Mouse (Mus musculus): ENCODE data around the gene Gipc1.

Gene Gipc1

DNA sequence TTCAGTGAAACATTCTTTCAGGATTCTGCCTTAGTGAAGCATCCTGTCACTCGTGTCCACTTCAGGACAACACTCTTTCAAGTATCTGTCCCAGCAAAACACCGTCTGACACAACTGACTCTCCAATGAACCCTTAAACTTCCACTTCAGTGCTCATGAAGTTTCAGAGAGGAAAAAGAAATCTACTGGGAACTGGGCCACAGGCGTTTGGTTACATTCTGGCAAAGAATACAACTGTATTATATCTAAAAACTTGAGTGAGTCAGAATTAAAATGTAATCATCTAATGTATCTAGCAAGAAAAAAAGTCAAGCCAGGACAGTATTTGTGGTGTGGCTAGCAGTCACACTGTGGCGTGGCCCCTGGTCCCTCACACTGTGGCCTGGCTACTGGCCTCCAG, 13.6 kb upstream of the Gipc1 start:
- in situ Hi-C loops (cut with MboI; ENCODE audit: low pct_unique_long_range_greater_than_20kb in 1 of 2, low sequenced_read_pairs in 2 of 2, unreplicated experiment in 1 of 2), result no loop called here

DNA sequence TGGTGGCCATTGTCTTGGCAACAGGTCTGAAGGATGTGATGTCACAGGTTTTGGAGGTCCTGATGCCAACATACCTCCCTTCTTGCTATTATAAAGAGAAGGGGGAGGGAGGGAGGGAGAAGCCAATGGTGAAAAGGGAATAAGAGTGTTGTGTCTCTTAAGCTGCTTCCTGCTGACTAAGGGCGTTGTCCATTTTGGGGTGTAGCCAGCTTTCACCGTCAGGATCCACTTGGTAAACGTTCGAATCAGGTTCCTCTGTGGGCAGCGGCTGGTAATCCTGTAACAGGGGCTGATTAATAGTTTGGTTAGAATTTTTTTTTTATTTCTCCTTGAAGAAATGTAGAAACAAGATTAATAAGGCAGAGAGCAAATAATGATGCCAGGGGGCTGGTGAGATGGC, 12.8 kb upstream of the Gipc1 start:
- in situ Hi-C loops (cut with MboI; ENCODE audit: low pct_unique_long_range_greater_than_20kb in 1 of 2, low sequenced_read_pairs in 2 of 2, unreplicated experiment in 1 of 2), result no loop called here

DNA sequence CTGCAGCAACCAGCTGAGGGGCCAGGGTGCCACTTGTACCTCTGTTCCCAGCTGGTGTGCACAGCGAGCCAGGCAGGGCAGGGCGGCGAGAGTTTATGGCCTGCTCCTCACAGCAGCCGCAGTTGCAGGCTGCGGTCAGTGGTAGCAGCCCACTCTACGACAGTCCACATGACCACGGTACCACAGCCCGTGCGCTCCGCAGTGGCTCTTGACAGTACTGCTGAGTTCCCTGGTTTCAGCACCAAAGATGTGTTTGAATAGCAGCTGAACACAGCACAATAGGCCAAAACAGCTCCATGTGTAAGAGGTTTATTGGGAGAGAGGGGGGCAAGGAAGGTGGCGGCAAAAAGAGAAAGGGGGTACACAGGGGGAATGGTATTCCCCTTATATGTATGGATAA, 5.0 kb upstream of the Gipc1 start:
- in situ Hi-C loops (cut with MboI; ENCODE audit: low pct_unique_long_range_greater_than_20kb in 1 of 2, low sequenced_read_pairs in 2 of 2, unreplicated experiment in 1 of 2), result no loop called here

DNA sequence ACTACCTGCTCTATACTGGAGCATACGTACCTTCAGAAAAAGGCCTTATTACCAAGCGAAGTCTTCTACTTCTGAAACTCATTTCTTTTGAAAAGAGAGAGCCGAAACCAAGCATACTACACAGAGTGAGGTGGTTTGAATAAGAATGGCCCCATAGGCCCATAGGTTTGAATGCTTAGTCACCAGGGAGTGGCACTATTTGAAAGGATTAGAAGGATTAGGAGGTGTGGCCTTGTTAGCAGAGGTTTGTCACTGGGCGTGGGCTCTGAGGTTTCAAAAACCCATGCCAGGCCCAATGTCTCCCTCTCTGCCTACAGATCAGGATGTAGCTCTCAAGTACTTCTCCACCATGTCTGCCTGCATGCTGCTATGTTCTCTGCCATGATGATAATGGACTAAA, 4.4 kb upstream of the Gipc1 start:
- in situ Hi-C loops (cut with MboI; ENCODE audit: low pct_unique_long_range_greater_than_20kb in 1 of 2, low sequenced_read_pairs in 2 of 2, unreplicated experiment in 1 of 2), result no loop called here

DNA sequence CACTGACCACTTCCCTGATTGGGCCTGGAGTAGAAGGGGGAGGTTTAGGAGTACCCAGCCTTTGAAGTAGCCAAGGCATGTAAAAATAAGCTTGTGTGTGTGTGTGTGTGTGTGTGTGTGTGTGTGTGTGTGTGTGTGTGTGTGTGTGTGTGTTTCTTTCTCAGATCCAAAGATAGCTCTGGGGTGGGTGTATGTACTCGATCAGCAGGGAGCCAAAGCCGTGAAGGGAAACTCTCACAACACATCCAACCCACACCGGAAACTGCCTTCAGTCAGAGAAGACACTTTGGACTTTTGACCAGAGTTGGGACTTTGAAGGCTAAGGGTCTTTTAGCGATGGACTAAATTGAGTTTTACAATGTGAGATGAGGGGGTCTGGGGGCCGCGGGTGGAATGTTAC, 2.8 kb upstream of the Gipc1 start:
- in situ Hi-C loops (cut with MboI; ENCODE audit: low pct_unique_long_range_greater_than_20kb in 1 of 2, low sequenced_read_pairs in 2 of 2, unreplicated experiment in 1 of 2), result no loop called here

DNA sequence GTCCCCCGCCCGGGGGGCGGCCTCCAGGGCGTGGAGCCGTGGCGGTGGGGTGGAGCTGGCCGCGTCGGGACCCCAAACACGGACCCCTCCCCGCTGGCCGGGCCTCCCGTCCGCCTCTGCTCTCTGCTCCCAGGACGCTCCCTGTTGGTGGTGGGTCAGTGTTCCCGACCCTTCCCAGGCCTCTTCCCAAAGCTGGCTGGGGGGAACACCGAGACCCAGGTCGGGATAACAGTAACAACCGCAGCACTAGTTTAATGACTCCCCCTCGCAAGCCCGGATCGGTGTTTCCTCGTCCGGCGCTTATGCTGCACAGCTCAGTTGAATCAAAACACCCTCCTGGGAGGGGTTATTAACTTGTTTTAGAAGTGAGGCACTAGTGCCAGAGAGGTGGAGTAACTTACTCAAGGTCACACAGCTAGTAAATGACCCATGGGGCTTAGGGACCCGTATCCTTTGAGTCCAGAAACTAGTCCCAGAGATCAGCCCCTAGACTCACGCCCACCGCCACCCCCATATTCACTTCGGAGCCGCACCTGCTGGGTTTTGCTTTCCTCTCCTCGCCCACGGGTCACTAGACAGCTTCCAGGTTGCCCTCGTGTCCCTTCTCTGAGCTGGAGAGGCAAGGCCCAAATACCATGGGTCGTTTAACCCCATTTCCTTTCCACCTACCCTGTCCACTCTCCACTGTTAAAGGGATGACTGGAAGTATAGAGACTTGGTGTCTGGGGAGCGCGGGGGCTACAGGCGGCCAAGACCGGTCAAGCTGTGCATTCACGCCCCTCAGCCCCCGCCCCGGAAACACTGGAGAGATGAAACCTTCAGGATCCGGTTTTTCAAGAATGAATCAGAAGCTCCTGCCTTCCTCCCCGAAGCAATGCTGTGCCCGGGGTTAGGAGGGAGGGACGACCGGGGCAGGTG, 526 bp downstream of the Gipc1 start:
- in situ Hi-C loops (cut with MboI; ENCODE audit: low pct_unique_long_range_greater_than_20kb in 1 of 2, low sequenced_read_pairs in 2 of 2, unreplicated experiment in 1 of 2), result no loop called here

DNA sequence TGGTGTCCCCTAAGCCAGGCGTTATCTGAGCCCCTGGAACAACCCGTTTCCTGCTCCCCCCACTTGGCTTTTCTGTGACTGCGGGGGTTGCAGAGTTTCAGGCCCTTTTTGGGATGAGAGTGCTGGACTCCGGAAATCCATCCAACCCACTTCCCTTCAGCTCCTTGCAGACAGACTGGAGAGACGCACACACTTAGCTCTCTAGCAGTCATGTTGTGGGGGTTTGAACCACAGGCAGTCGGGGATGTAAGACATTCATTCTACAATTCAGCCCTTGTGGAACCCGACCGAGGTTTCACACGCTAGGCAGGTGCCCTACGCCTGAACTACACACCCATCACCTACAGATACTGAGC, 1.2 kb downstream of the Gipc1 start:
- in situ Hi-C loops (cut with MboI; ENCODE audit: low pct_unique_long_range_greater_than_20kb in 1 of 2, low sequenced_read_pairs in 2 of 2, unreplicated experiment in 1 of 2), result no loop called here

DNA sequence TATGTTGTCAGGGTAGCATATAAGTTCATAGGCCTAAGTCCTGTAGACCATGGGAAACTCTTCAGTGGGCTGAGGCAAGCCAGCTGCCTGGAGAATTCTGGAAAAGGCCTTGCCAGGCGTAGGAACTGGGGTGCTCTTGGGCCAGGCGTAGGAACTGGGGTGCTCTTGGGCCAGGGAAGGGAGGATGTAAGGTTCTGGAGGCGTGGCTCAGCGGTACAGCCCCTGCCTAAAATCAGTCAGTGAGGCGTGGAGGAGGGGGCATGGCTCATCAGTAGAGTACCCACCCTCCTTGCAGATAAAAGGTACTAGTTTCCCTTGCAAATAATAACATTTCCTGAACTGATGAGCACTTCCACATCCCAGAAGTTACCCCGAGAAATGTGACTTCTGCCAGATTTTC, 2.2 kb downstream of the Gipc1 start:
- in situ Hi-C loops (cut with MboI; ENCODE audit: low pct_unique_long_range_greater_than_20kb in 1 of 2, low sequenced_read_pairs in 2 of 2, unreplicated experiment in 1 of 2), result no loop called here

DNA sequence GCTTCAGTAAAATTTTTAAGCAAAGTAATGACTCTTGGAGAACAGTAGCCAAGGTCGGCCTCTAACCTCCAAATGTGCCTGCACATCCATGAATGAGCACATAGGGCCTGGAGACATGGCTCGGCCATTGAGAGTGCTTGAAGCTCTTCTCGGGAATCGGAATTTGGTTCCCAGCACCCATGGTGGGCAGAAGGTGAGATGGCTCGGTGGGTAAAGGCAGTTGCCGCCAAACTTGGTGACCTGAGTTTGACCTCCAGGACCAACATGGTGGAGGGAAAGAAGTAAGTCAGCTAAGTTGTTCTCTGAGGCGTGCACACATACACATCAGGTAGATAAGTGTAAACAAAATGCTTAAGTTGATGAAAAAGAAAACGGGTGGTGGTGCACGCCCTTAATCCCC, 3.6 kb downstream of the Gipc1 start:
- in situ Hi-C loops (cut with MboI; ENCODE audit: low pct_unique_long_range_greater_than_20kb in 1 of 2, low sequenced_read_pairs in 2 of 2, unreplicated experiment in 1 of 2), result no loop called here

DNA sequence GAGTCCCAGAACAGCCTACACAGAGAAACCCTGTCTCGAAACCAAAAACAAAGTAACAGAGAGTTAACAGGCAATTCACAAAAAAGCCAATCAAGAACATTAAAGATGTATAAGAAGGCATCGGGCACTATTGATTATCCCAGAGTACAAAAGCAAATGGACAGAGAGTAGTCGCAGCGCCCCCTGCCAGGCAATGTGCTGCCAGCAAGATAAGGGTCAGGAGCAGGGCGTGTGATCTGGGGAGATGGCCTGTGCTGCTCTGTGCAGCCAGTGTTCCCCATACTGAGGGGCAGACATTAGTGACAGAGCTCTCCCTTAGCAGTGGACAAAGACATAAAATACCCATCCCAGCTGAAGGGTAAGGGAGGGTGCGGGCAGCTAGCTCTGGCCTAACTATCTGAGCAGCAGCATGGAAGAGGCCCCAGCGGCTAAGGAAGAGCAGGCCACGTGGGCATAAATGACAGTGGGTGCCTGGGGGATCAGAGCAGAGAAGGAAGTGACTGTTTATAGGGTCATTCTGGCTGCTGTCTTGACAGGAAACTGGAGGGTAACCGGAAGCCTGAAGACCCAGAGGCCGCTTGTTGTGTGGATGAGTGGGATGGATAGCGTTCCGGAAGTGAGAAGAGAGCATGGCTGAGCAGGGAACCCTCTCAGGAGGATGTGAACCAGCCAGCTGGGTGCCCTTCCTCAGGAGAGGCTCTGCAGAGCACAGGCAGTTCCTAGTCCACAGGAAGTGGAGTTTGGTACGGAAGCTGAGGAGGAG, 4.2 kb downstream of the Gipc1 start:
- in situ Hi-C loops (cut with MboI; ENCODE audit: low pct_unique_long_range_greater_than_20kb in 1 of 2, low sequenced_read_pairs in 2 of 2, unreplicated experiment in 1 of 2), result no loop called here

DNA sequence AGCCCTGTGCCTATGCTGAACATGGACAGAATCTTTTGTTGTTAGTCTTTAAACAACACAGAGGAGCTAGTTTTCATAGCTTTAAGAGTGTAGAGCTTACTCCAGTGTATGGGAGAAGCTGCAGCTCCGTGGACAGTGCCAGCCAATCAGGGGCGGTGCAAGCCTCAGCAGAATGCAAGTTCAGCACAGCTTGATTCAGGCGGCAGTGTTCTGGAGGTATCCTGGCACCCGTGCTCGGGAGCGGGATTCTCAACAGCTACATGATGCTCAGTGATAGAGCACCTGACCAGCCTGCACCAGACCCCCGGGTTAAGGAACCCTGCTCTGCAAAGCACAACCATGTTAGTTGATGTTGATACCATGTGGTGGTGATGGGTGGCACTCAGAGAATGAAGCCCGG, 8.1 kb downstream of the Gipc1 start:
- in situ Hi-C loops (cut with MboI; ENCODE audit: low pct_unique_long_range_greater_than_20kb in 1 of 2, low sequenced_read_pairs in 2 of 2, unreplicated experiment in 1 of 2), result no loop called here

DNA sequence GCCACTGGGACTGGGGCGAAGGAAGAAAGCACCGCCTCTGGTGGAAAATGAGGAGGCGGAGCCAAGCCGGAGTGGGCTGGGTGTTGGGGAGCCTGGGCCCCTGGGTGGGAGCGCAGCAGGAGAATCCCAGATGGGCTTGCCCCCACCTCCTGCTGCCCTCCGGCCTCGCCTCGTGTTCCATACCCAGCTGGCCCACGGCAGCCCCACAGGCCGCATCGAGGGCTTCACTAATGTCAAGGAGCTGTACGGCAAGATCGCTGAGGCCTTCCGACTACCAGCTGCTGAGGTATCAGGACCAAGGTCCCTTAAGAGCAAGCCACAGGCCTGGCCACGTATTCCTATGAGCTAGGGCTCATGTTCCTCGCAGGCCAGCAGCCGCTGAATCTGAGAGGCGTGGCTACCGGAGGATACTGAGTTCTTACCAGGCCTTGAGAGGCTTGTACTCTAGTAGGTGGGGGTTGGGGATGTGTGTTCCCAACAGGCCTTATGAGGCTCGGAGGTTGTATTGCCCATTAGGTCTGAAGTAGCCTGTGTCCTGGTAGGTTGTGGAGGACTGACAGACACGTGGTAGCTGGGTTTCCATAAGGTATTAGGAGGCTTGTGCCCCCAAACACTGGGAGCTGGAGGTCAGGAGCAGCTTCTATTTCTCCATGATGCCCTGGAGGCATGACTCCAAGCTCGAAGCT, 8.7 kb downstream of the Gipc1 start:
- in situ Hi-C loops (cut with MboI; ENCODE audit: low pct_unique_long_range_greater_than_20kb in 1 of 2, low sequenced_read_pairs in 2 of 2, unreplicated experiment in 1 of 2), result no loop called here

DNA sequence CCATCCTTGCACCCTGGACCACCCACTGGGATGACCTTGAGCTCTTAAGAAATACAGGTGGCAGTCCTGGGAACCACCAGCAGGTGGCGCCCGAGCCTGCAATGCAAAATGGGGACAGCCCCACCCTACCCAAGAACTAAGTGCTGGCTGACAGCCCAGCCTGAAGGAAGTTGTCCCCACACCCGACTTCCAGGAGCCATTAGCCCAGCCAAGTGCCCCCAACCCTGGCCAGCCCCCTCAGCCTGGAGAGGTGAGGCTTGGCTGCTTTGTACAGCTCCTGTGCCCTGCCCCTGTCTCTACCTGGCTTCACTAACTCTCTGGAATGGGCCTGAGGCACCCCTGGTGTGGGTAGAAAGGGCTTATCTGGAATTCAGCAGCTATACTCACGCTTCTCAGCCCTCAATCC, 9.9 kb downstream of the Gipc1 start:
- in situ Hi-C loops (cut with MboI; ENCODE audit: low pct_unique_long_range_greater_than_20kb in 1 of 2, low sequenced_read_pairs in 2 of 2, unreplicated experiment in 1 of 2), result no loop called here

DNA sequence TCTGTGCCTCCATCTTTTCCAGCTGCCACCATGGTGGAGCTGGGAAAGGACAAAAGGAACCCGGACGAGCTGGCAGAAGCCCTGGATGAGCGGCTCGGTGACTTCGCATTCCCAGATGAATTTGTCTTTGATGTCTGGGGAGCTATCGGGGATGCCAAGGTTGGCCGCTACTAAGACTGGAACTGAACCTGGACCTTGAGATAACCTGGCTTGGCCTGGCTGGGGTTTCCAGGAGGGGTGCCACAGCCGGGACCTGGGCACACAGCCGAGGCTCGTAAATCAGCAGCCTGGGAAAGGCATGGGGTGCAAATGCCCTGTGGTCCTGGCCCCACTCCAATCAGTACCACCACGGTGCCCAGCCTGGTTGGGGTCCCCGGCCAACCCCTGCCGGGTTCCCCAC, 11.6 kb downstream of the Gipc1 start:
- in situ Hi-C loops (cut with MboI; ENCODE audit: low pct_unique_long_range_greater_than_20kb in 1 of 2, low sequenced_read_pairs in 2 of 2, unreplicated experiment in 1 of 2), result no loop called here

DNA sequence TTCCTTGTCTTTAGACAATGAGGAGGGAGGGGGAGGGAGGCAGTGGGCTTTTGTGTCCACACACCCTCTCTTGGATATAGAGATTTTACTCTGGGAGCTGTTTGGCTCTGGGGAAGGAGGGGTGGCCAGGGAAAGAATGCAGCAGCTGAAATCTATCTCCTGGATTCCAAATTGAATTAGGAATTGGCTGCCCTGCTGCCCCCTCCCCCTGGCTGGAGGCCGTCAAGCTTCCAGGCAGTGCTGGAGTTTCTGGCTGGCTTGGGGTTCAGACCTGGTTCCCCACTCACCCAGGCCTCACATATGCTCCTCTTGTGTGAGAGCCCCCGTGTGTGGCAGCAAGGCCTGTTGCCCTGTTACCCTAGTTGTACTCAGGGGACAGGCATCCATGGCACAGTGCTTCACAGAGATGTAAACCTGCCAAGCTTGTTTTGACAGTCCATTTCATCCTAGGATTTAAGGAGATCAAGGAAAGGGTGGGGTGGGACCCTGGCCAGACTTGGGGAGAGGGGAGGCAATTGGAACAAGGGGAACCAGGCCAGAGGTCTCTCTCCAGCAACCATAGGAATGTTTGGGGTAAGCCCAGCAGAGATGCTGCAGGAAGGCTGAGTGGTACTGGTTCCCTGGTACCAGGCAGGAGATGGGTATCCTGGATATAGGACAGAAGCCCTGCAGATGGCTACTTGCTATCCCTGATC, 12.6 kb downstream of the Gipc1 start:
- in situ Hi-C loops (cut with MboI; ENCODE audit: low pct_unique_long_range_greater_than_20kb in 1 of 2, low sequenced_read_pairs in 2 of 2, unreplicated experiment in 1 of 2), result no loop called here

DNA sequence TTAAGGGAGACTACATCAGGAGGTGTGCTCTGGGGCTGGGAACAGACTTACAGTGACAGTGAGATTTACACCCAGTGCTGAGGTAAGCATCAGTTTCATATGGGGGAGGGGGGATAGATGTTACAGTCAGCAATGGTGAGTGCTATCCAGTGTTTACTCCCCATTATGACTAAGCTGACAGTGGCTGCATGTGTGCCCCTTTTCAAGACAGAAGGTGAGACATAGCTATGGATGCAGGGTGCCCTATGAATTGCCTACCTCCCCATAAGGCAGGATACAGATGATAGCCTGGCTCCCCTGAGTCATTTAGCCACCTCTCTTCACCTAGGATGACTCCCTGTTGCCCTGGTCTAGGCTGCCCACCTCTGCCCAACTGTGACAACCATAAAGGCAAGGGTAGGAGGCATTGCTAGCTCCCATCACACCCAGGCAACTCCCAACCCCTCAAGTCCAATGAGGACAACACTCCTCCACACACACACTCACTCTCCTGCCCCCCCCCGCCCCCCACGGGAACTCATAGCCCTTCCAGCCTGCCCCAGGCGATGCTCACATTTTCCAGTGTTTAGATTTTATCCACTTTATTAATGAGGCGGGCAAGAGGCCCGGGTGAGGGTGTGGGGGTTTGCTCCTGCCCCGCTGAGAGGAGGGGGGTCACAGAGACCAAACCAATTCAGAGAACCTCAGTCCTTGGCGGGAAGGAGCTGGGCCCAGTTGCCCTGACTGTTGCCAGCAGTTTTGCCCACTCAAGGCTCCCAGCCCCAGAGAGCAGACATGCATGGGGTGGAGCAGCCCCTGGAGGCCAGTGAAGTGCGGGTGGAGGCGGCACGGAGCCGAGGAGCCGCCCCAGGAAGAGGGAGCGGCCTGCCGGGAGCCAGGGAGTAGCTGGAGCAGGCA, 13.7 kb downstream of the Gipc1 start, which contains the start of gene Ptger1:
Gene Ptger1 (plus strand): TSS at position 710 of the 897 bp plus-strand sequence.
- in situ Hi-C loops (cut with MboI; ENCODE audit: low pct_unique_long_range_greater_than_20kb in 1 of 2, low sequenced_read_pairs in 2 of 2, unreplicated experiment in 1 of 2), result no loop called here

DNA sequence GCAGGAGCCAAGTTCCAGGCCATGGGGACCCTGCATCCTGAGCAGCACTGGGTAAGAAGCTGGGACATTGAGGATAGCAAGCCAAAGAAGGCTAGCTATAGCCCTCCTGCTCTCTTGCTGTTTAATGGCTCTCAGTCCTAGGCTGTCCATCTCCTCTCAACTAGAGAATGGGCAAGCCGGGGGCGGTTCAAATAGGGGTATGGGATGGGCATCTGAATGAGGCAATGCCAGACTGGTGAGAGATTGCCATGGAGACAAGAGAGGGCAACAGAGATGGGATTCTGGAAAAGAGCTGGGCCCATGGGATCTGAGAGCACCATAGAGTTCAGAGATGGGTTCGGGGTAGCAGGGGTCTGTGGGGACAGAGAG, 14.4 kb downstream of the Gipc1 start:
- in situ Hi-C loops (cut with MboI; ENCODE audit: low pct_unique_long_range_greater_than_20kb in 1 of 2, low sequenced_read_pairs in 2 of 2, unreplicated experiment in 1 of 2), result no loop called here

DNA sequence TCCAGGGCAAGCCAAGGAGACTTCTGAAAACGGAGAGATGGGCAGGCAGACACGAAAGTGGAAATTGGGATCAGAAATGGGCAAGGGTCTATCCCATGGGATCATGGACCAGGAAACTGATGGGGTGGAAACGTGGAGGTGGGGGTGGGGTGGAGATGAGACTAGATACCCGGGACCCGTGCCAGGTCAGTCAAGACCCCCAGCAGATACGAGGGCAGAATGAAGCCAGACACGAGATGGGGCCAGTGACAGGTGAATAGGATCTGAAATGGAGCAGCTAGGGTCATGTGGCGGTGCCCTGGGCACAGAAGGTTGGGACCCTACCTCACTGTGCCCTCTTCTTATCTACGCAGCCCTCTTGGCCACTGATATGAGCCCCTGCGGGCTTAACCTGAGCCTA, 15.0 kb downstream of the Gipc1 start:
- in situ Hi-C loops (cut with MboI; ENCODE audit: low pct_unique_long_range_greater_than_20kb in 1 of 2, low sequenced_read_pairs in 2 of 2, unreplicated experiment in 1 of 2), result no loop called here
